Mouse (Mus musculus) kidney, postnatal 0 days (tissue): Measurements from ENCODE around the gene March8. TPM values are rescaled to one million over a fixed set of nuclear protein-coding genes. Genes with fewer than 3 reads are reported as not detected.

Experiments
- ATAC-seq: fragments of 200-750 bp; cut with Nextera tagmentation; replicated peaks from 2 replicates; pipeline ENCODE4 v1.8.0; 2017; ENCODE audit warnings: low read depth, moderate number of reproducible peaks, moderate TSS enrichment, moderate library complexity; ENCODE audit not compliant: low FRiP score
- DNase-seq: peaks from one replicate; pipeline ENCODE4 v3.0.0-alpha.2; 2016; ENCODE audit warnings: low spot score
- H3K27ac ChIP-seq: fragments of 300-500 bp; sonication (generic); 2 replicates; pipeline ENCODE4 v1.5.1; 2014; ENCODE audit warnings: mild to moderate bottlenecking
- H3K27me3 ChIP-seq: fragments of 300-500 bp; sonication (generic); 2 replicates; pipeline ENCODE4 v1.6.1; 2014; ENCODE audit warnings: low read length, mixed read lengths; ENCODE audit not compliant: insufficient read depth
- H3K36me3 ChIP-seq: fragments of 300-500 bp; sonication (generic); 2 replicates; pipeline ENCODE4 v1.6.1; 2014; ENCODE audit warnings: low read length, mixed read lengths; ENCODE audit not compliant: insufficient read depth
- H3K4me1 ChIP-seq: fragments of 300-500 bp; sonication (generic); replicated peaks from 2 replicates; pipeline ENCODE4 v1.6.1; 2014; ENCODE audit warnings: antibody characterized with exemption, low read length, mixed read lengths; ENCODE audit not compliant: insufficient read depth
- H3K4me2 ChIP-seq: fragments of 300-500 bp; sonication (generic); 2 replicates; pipeline ENCODE4 v1.6.1; 2014; ENCODE audit warnings: mild to moderate bottlenecking, low read length, moderate library complexity, mixed read lengths
- H3K4me3 ChIP-seq: fragments of 300-500 bp; sonication (generic); replicated peaks from 2 replicates; pipeline ENCODE4 v1.5.1; 2014; ENCODE audit warnings: low read depth, low read length
- H3K9ac ChIP-seq: fragments of 300-500 bp; sonication (generic); 2 replicates; pipeline ENCODE4 v1.6.1; 2014; ENCODE audit warnings: low read depth, low read length
- H3K9me3 ChIP-seq: fragments of 300-500 bp; sonication (generic); replicated peaks from 2 replicates; pipeline ENCODE4 v1.6.1; 2016; ENCODE audit warnings: low read length, inconsistent platforms, mixed read lengths
- CTCF ChIP-seq: IDR thresholded peaks from 2 replicates; pipeline ENCODE4 v1.5.1; 2016; ENCODE audit warnings: antibody characterized with exemption, low read depth, mild to moderate bottlenecking, moderate library complexity
- WGBS: fragments of 180-500 bp; shearing (Covaris S2); extraction: QIAGEN DNeasy Blood & Tissue Kit; methylation state at CpG from one replicate; pipeline ENCODE4 v1.1.7; 2014; 5-methylcytosine and 5-hydroxymethylcytosine counted together
- polyA plus RNA-seq: library from polyadenylated mRNA; unstranded; fragments of >200 nt; fragmentation: Nextera tagmentation; extraction: Ambion mirVana; gene quantifications from 2 replicates; pipeline ENCODE4 v1.2.1, GENCODE M21; 2015

March8 gene
- polyA plus RNA-seq, 1 experiment from 2014 or later: 36.3 TPM

GRCm38 (mm10) chr6:116378892-116379291 lies 41.1 kb downstream of the March8 start:
- no peak overlapping the region for H3K4me3 ChIP-seq
- no peak overlapping the region for H3K9ac ChIP-seq
- H3K4me2 ChIP-seq: no peak overlapping the region
- no peak for TF ChIP-seq CTCF
- H3K9me3 ChIP-seq: no peaks in the 10 kb centered on the region
- H3K27me3 ChIP-seq: no peaks in the 10 kb centered on the region
- H3K4me1 ChIP-seq: peaks cover 6% of the 10 kb centered on the region; the same call in 1 of the 2 replicates
- no peaks in the 10 kb centered on the region for H3K36me3 ChIP-seq
- 89% methylated on average over 7 of the region's 7 CpGs for WGBS
- no peak overlapping the region for H3K27ac ChIP-seq
- no peak for ATAC-seq
- DNase-seq: no peak

- no peak for DNase-seq
- Histone ChIP-seq H3K9ac (no peak overlapping the region), H3K27ac (no peak overlapping the region), H3K4me2 (no peak overlapping the region), H3K36me3 (no peaks in the 10 kb centered on the region), H3K4me3 (no peak overlapping the region), H3K4me1 (peaks cover 6% of the 10 kb centered on the region; the same call in 1 of the 2 replicates), H3K27me3 (no peaks in the 10 kb centered on the region), H3K9me3 (no peaks in the 10 kb centered on the region)
- WGBS: 55% methylated on average over 3 of the region's 3 CpGs
- no peak for TF ChIP-seq CTCF
- no peak for ATAC-seq
Measured at GRCm38 (mm10) chr6:116380157-116380556, 42.3 kb downstream of the March8 start.

GRCm38 (mm10) chr6:116381605-116382004 lies 43.8 kb downstream of the March8 start:
- Histone ChIP-seq H3K4me1 (peaks cover 6% of the 10 kb centered on the region; the same call in 1 of the 2 replicates), H3K36me3 (no peaks in the 10 kb centered on the region), H3K27ac (no peak overlapping the region), H3K27me3 (no peaks in the 10 kb centered on the region), H3K4me2 (no peak overlapping the region), H3K9ac (no peak overlapping the region), H3K4me3 (no peak overlapping the region), H3K9me3 (no peaks in the 10 kb centered on the region)
- TF ChIP-seq CTCF: no peak
- WGBS: 42% methylated on average over 2 of the region's 2 CpGs
- DNase-seq (no peak), ATAC-seq (no peak)

GRCm38 (mm10) chr6:116383582-116383981 lies 45.8 kb downstream of the March8 start:
- TF ChIP-seq CTCF: no peak
- Histone ChIP-seq H3K36me3 (no peaks in the 10 kb centered on the region), H3K9me3 (no peaks in the 10 kb centered on the region), H3K27ac (peak overlapping the region; percentile 3; the same call in 1 of the 2 replicates), H3K27me3 (no peaks in the 10 kb centered on the region), H3K4me3 (no peak overlapping the region), H3K4me2 (no peak overlapping the region; the same call in 1 of the 2 replicates), H3K9ac (no peak overlapping the region), H3K4me1 (peaks cover 6% of the 10 kb centered on the region; the same call in 1 of the 2 replicates)
- 59% methylated on average over 10 of the region's 10 CpGs for WGBS
- DNase-seq: peak; percentile 45
- ATAC-seq: no peak

GRCm38 (mm10) chr6:116385194-116386044 lies 47.6 kb downstream of the March8 start:
- H3K4me2 ChIP-seq: peak overlapping the region; percentile 17
- H3K27me3 ChIP-seq: no peaks in the 10 kb centered on the region
- H3K4me3 ChIP-seq: no peak overlapping the region
- H3K9me3 ChIP-seq: no peaks in the 10 kb centered on the region
- DNase-seq (peak; percentile 82), ATAC-seq (peak; percentile 77)
- peaks cover 6% of the 10 kb centered on the region; the same call in 1 of the 2 replicates for H3K4me1 ChIP-seq
- H3K9ac ChIP-seq: no peak overlapping the region
- H3K27ac ChIP-seq: peak overlapping the region; percentile 58
- no peak for TF ChIP-seq CTCF
- no peaks in the 10 kb centered on the region for H3K36me3 ChIP-seq
- 10% methylated on average over 5 of the region's 5 CpGs for WGBS

GRCm38 (mm10) chr6:116386045-116386415 lies 48.2 kb downstream of the March8 start:
- H3K27me3 ChIP-seq: no peaks in the 10 kb centered on the region
- ATAC-seq: peak; percentile 93
- no peaks in the 10 kb centered on the region for H3K9me3 ChIP-seq
- 19% methylated on average over 4 of the region's 4 CpGs for WGBS
- peaks cover 6% of the 10 kb centered on the region; the same call in 1 of the 2 replicates for H3K4me1 ChIP-seq
- peak; percentile 77 for DNase-seq
- 0 out of 2 replicates have a peak overlapping the region, but pooled peaks have one; percentile 58 for H3K27ac ChIP-seq
- no peak overlapping the region for H3K4me3 ChIP-seq
- no peaks in the 10 kb centered on the region for H3K36me3 ChIP-seq
- peak overlapping the region; percentile 17; the same call in 1 of the 2 replicates for H3K4me2 ChIP-seq
- no peak overlapping the region for H3K9ac ChIP-seq
- no peak for TF ChIP-seq CTCF
